Comparison of ENCODE assay signal across 8 mouse cellular contexts in the genomic region with DNA sequence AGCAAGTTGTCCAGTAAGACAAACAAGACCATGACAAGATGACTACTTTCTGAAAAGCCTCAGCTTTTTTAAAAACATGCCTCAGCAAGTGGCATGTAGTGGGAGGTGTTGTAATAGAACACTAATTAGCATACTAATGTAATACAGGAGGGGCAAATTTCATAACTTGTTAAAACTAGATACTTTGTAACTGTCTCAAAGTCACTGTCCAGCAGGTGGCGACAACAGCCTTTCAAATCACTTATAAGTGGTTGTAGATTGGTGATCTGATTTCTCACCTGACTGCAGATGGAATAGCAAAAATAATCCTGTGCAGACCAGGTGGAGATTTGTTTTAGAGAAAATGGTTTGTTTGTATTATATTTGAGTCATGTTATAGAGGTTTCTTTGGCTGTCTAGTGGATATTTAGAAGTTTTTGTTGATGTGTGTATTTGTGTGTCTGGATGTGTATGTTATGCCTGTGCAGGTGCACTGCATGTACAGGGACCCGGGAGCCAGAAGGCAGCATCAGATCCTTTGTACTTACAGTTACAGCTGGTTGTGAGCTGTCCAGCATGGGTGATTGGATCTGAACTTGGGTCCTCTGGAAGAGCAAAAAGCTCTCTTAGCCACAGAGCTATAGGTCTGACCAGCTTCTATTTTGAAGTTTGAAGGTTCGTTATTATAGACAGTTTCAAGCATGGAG. TPM values are rescaled to one million over a fixed set of nuclear protein-coding genes. Genes with fewer than 3 reads are reported as not detected.
A peak's percentile ranks its signal among the peaks of the same experiment; 100 is the strongest.
DNase-seq lines count a peak whose midpoint lies in the region; ATAC-seq and TF ChIP-seq lines count a peak whose summit lies in the region.
"Had no signal": no experiment of that assay in that cellular context is flagged by ENCODE, and none has a peak within 500 bp of the region (broad histone marks: within the 10 kb centered on the region; RNA-seq: fewer than 3 reads in every experiment).

No protein-coding gene starts in this region.

- peaks cover 28% of the 10 kb centered on the region for H3K36me3 ChIP-seq in E14TG2a.4 (ENCODE audit: insufficient read depth, low read length)

- H3K4me1 ChIP-seq in E14TG2a.4 (replicated peaks; ENCODE audit: low read depth, low read length), result no peaks in the 10 kb centered on the region
- H3K4me1 ChIP-seq: limb, embryonic 12.5 days had no signal

- peak; percentile 99 for ATAC-seq in granulocyte monocyte progenitor cell, adult 5-6 weeks (replicated peaks; ENCODE audit: poor library complexity, severe bottlenecking)

- no peak overlapping the region for H3K4me3 ChIP-seq in E14TG2a.4 (replicated peaks; ENCODE audit: low read length)
- H3K4me3 ChIP-seq: limb, embryonic 12.5 days had no signal

- TF ChIP-seq CTCF in E14TG2a.4 (conservative IDR thresholded peaks at IDR 0.05; ENCODE audit: low read length), result peak; percentile 34; the same call in 1 of the 2 replicates

- no peaks in the 10 kb centered on the region for H3K27me3 ChIP-seq in E14TG2a.4 (ENCODE audit: insufficient read depth, low read length)
- H3K27me3 ChIP-seq: limb, embryonic 12.5 days had no signal

- peaks cover 18% of the 10 kb centered on the region for H3K9me3 ChIP-seq in E14TG2a.4 (ENCODE audit: low read length)
- H3K9me3 ChIP-seq: limb, embryonic 12.5 days had no signal

- DNase-seq in T-cell, adult 2 months (ENCODE audit: low spot score), result peak; percentile 5
- DNase-seq in embryo, embryonic 10 days (ENCODE audit: low spot score), result peak; percentile 83
- DNase-seq in layer of hippocampus, adult 11-12 months (ENCODE audit: low spot score), result peak; percentile 77
- DNase-seq in lung, postnatal 25 days (ENCODE audit: low spot score), result peak; percentile 59
- DNase-seq in retina, postnatal 7 days (ENCODE audit: low read depth, low spot score), result peak; percentile 50

RNA-seq across cellular contexts. Expression of a gene that starts 57.9 kb away (rescaled TPM):
- 22.2 and 22.6 TPM in 2 replicates for total RNA-seq in granulocyte monocyte progenitor cell, adult 5-6 weeks (2014; fragmentation: Nextera tagmentation)
- 51.1 and 57.3 TPM in 2 replicates for total RNA-seq in granulocyte monocyte progenitor cell, adult 5-6 weeks (2017)

Comparison
In these comparisons a context has a peak if more than half of its experiments do, and no peak if none do; other contexts are left out.
1. DNase-seq: peak in every context shown above with its lines; median percentile 83 in embryo, embryonic 10 days; 77 in layer of hippocampus, adult 11-12 months; 59 in lung, postnatal 25 days; 50 in retina, postnatal 7 days; 5 in T-cell, adult 2 months.